Mouse (Mus musculus) testis, adult 2 months (tissue): ENCODE data around the gene Col4a1.

ENCODE experiments used
- CTCF ChIP-seq: fragments of 200-500 bp; IDR thresholded peaks from 2 replicates; pipeline ENCODE4 v1.5.1; 2012; ENCODE audit warnings: low read depth, mild to moderate bottlenecking, inconsistent platforms, low read length, moderate library complexity; ENCODE audit not compliant: control insufficient read depth, insufficient read depth, insufficient replicate concordance
- POLR2A ChIP-seq: fragments of 200-500 bp; IDR thresholded peaks from 2 replicates; pipeline ENCODE4 v1.6.1; 2012; ENCODE audit warnings: low read depth, mild to moderate bottlenecking, inconsistent platforms, low read length, moderate library complexity; ENCODE audit not compliant: control insufficient read depth

- no peak for TF ChIP-seq CTCF
- TF ChIP-seq POLR2A, result no peak
Measured at GRCm38 (mm10) chr8:11182606-11183005, 130.0 kb downstream of the Col4a1 start.
